Mouse (Mus musculus) ovary, adult 2 months (tissue): ENCODE results near the gene Otp. TPM values are rescaled to one million over a fixed set of nuclear protein-coding genes. Genes with fewer than 3 reads are reported as not detected.

ENCODE experiments used
- polyA plus RNA-seq: library from polyadenylated mRNA; depleted of rRNA; stranded (reverse); fragments of >200 nt; gene quantifications from 2 replicates; pipeline ENCODE4 v1.2.3, GENCODE M21; 2012; rRNA removed

Otp gene
- not detected in 2 replicates for polyA plus RNA-seq

DNA sequence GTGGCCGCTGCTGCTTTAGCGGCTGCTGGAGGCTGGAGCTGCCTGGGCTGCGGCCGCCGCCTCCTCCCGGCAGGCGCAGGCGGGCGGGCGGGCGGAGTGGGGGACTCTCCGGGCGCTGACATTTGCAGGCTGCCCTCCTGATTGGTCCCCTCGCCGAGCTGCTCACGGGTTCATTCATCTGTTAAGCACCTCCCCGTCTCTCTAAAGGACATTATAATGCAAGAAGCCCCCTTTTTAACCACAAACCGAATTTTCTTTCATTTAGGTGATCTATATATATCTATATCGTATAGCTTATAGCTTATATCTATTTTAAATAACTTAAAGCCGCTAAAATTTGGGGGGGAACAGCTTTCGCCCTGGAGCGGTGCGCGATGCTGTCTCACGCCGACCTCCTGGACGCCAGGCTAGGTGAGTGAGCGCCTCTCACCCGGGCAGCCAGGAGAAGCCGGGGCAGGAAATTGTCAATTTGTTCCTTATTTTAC, at the start of gene Otp:
Otp (plus strand) TSS at position 207 of the 485 bp plus-strand sequence.

Other genes starting within 250 kb of the Otp start
- 1.1 and 3.2 TPM in 2 replicates for gene Tbca, start 86.7 kb upstream of the Otp start, polyA plus RNA-seq
- 16.7 and 18.7 TPM in 2 replicates for gene Wdr41, start 100.7 kb downstream of the Otp start, polyA plus RNA-seq